Mouse (Mus musculus) ES-E14 (cell line): ENCODE measurements around the gene Retsat.

ENCODE experiments used
- CHD2 ChIP-seq: IDR thresholded peaks from 2 replicates; pipeline ENCODE4 v1.6.1; 2014; ENCODE audit warnings: mild to moderate bottlenecking, low read depth, low read length, inconsistent platforms
- ZNF384 ChIP-seq: IDR thresholded peaks from 2 replicates; pipeline ENCODE4 v1.6.1; 2012; ENCODE audit warnings: low read depth, low read length, inconsistent platforms

- TF ChIP-seq ZNF384 (no peak), CHD2 (no peak)
These were observed 35.8 kb upstream of the Retsat start for GRCm38 (mm10) chr6:72562486-72562885.
